Mouse (Mus musculus) CD4-positive naive resting alpha-beta T cell, adult 76 days (primary cell): ENCODE results near the gene Rbm25. TPM values are rescaled to one million over a fixed set of nuclear protein-coding genes. Genes with fewer than 3 reads are reported as not detected.

Experiments used
- total RNA-seq: library from RNA; stranded (reverse); gene quantifications from one replicate; pipeline ENCODE4 v1.2.4, GENCODE M21; 2023

Rbm25 gene
- total RNA-seq = 375 TPM

GRCm38 (mm10) chr12:83630936-83631335, at the start of gene Rbm25:
Gene Rbm25 (plus strand): TSS chr12:83631236.

GRCm38 (mm10) chr12:83597025-83597501, 34.0 kb upstream of the Rbm25 start, which contains the start of gene Zfyve1:
Gene Zfyve1 (minus strand): TSS chr12:83597222.

GRCm38 (mm10) chr12:83687934-83688315, 56.9 kb downstream of the Rbm25 start, which contains the start of gene Psen1:
Gene Psen1 (plus strand): TSS chr12:83688152.

Other genes with a start within 250 kb of the Rbm25 start
- not detected for gene Dpf3, start 143.5 kb upstream of the Rbm25 start, total RNA-seq
- 24.8 TPM for gene Dcaf4, start 110.8 kb upstream of the Rbm25 start, total RNA-seq
- gene Zfyve1, start 34.0 kb upstream of the Rbm25 start, total RNA-seq = 23.9 TPM
- 65.6 TPM for gene Psen1, start 56.9 kb downstream of the Rbm25 start, total RNA-seq
- not detected for gene Papln, start 132.4 kb downstream of the Rbm25 start, total RNA-seq